Mouse (Mus musculus) activated CD4-positive, CD25-positive, alpha-beta regulatory T cell, adult 4 months (primary cell): ENCODE measurements around the gene Taf1b. TPM values are rescaled to one million over a fixed set of nuclear protein-coding genes. Genes with fewer than 3 reads are reported as not detected.
"Not testable (repeated sequence)": the region's sequence is repeated elsewhere in the genome, so short reads cannot be mapped to it uniquely, and the experiment has no call there.

Experiments
- ATAC-seq: one replicate; pipeline ENCODE4 v1.8.0; 2017
- polyA plus RNA-seq, 2 experiments: library from polyadenylated mRNA; unstranded; fragments of 100-300 nt; shearing (Covaris generic); gene quantifications; one replicate each; pipeline ENCODE4 v1.2.1; 2017

Gene Taf1b
- polyA plus RNA-seq: 10 to 100 TPM; 66.2 to 68.5 TPM

GRCm38 (mm10) chr12:24498150-24498840 is at the start of gene Taf1b:
Gene Taf1b (plus strand): TSS chr12:24498359.
- ATAC-seq: peak; percentile 85

- no peak for ATAC-seq
Measured at GRCm38 (mm10) chr12:24460406-24460805, 37.8 kb upstream of the Taf1b start.

- ATAC-seq: peak; percentile 54
Measured at GRCm38 (mm10) chr12:24462121-24462520, 36.0 kb upstream of the Taf1b start.

- not testable (repeated sequence) for ATAC-seq
Measured at GRCm38 (mm10) chr12:24463490-24463889, 34.7 kb upstream of the Taf1b start.

- no peak for ATAC-seq
Measured at GRCm38 (mm10) chr12:24468966-24469365, 29.2 kb upstream of the Taf1b start.

- peak; percentile 71 for ATAC-seq
Measured at GRCm38 (mm10) chr12:24470943-24471342, 27.2 kb upstream of the Taf1b start.

- ATAC-seq: no peak
Measured at GRCm38 (mm10) chr12:24473221-24473620, 24.9 kb upstream of the Taf1b start.

GRCm38 (mm10) chr12:24484930-24485329 is 13.2 kb upstream of the Taf1b start:
- no peak for ATAC-seq

GRCm38 (mm10) chr12:24486882-24487281 is 11.3 kb upstream of the Taf1b start:
- no peak for ATAC-seq

- ATAC-seq: not testable (repeated sequence)
Measured at GRCm38 (mm10) chr12:24492507-24492906, 5.7 kb upstream of the Taf1b start.

- peak; percentile 17 for ATAC-seq
Measured at GRCm38 (mm10) chr12:24493011-24493410, 5.1 kb upstream of the Taf1b start.

GRCm38 (mm10) chr12:24493412-24493811 is 4.7 kb upstream of the Taf1b start:
- peak; percentile 25 for ATAC-seq

GRCm38 (mm10) chr12:24494791-24495190 is 3.4 kb upstream of the Taf1b start:
- ATAC-seq: not testable (repeated sequence)

GRCm38 (mm10) chr12:24498841-24499485 is 804 bp downstream of the Taf1b start:
- ATAC-seq: not testable (repeated sequence)

- ATAC-seq: no peak
Measured at GRCm38 (mm10) chr12:24517118-24517517, 19.0 kb downstream of the Taf1b start.

- ATAC-seq: no peak
Measured at GRCm38 (mm10) chr12:24521076-24521475, 22.9 kb downstream of the Taf1b start.

GRCm38 (mm10) chr12:24525065-24525464 is 26.9 kb downstream of the Taf1b start:
- not testable (repeated sequence) for ATAC-seq

GRCm38 (mm10) chr12:24536390-24536789 is 38.2 kb downstream of the Taf1b start:
- ATAC-seq: peak; percentile 92

- ATAC-seq: no peak
Measured at GRCm38 (mm10) chr12:24537201-24537600, 39.0 kb downstream of the Taf1b start.

- ATAC-seq: no peak
Measured at GRCm38 (mm10) chr12:24537965-24538364, 39.8 kb downstream of the Taf1b start.

- no peak for ATAC-seq
Measured at GRCm38 (mm10) chr12:24541426-24542154, 43.4 kb downstream of the Taf1b start.

GRCm38 (mm10) chr12:24547686-24548085 is 49.5 kb downstream of the Taf1b start:
- ATAC-seq: no peak

GRCm38 (mm10) chr12:24548885-24549284 is 50.7 kb downstream of the Taf1b start:
- no peak for ATAC-seq
